Mouse (Mus musculus) MEL (cell line): ENCODE measurements at regions not wholly inside any gene's neighbourhood (a gene's known extent, or its start where the extent isn't known, plus 50 kb on each side); places are given as distances from the start of the nearest gene placed in this dataset.

ENCODE experiments used
- DNase-seq: peaks from one replicate; pipeline ENCODE4 v3.0.0; 2011; ENCODE audit warnings: low read depth, low spot score
- H3K27ac ChIP-seq: 2 replicates; pipeline ENCODE4 v1.5.1; 2012; ENCODE audit warnings: low read depth, mild to moderate bottlenecking, control low read depth, low read length, moderate library complexity; ENCODE audit not compliant: control insufficient read depth
- H3K27me3 ChIP-seq, 2 experiments: fragments of 150-350 bp in 1 of 2; sonication (generic) in 1 of 2; 2 replicates each; pipeline ENCODE4 v1.6.1; 2012; ENCODE audit warnings: low read length in 2 of 2, mild to moderate bottlenecking in 2 of 2, improper control_type of control experiment in 1 of 2, moderate library complexity in 1 of 2; ENCODE audit not compliant: insufficient read depth in 2 of 2, control insufficient read depth in 1 of 2
- H3K36me3 ChIP-seq, 2 experiments: 2 replicates each; pipeline ENCODE4 v1.6.1; 2012 to 2014; ENCODE audit warnings: low read length in 2 of 2, improper control_type of control experiment in 1 of 2, inconsistent platforms in 1 of 2, mild to moderate bottlenecking in 1 of 2; ENCODE audit not compliant: insufficient read depth in 2 of 2, control insufficient read depth in 1 of 2
- H3K4me1 ChIP-seq, 2 experiments: fragments of 150-350 bp in 1 of 2; sonication (generic) in 1 of 2; 2 replicates each; pipeline ENCODE4 v1.6.1; 2012; ENCODE audit warnings: low read length in 2 of 2, improper control_type of control experiment in 1 of 2, mild to moderate bottlenecking in 1 of 2; ENCODE audit not compliant: insufficient read depth in 2 of 2, control insufficient read depth in 1 of 2
- H3K4me3 ChIP-seq, 2 experiments: fragments of 150-350 bp in 1 of 2; sonication (generic) in 1 of 2; 2 replicates each; pipeline ENCODE4 v1.5.1; 2012; ENCODE audit warnings: low read depth in 2 of 2, low read length in 2 of 2, mild to moderate bottlenecking in 2 of 2, moderate library complexity in 2 of 2, control low read depth in 1 of 2, improper control_type of control experiment in 1 of 2; ENCODE audit not compliant: control insufficient read depth in 1 of 2, insufficient read depth in 1 of 2
- H3K79me2 ChIP-seq: 2 replicates; pipeline ENCODE4 v1.6.1; 2012; ENCODE audit warnings: mild to moderate bottlenecking, low read length, moderate library complexity; ENCODE audit not compliant: control insufficient read depth, poor library complexity, insufficient read depth
- H3K9ac ChIP-seq: 2 replicates; pipeline ENCODE4 v1.6.1; 2012; ENCODE audit warnings: low read depth, mild to moderate bottlenecking, control low read depth, low read length, moderate library complexity; ENCODE audit not compliant: control insufficient read depth, poor library complexity, severe bottlenecking
- H3K9me3 ChIP-seq: fragments of 150-350 bp; sonication (generic); replicated peaks from 2 replicates; pipeline ENCODE4 v1.6.1; 2012; ENCODE audit warnings: mild to moderate bottlenecking, low read length, improper control_type of control experiment, moderate library complexity; ENCODE audit not compliant: insufficient read depth
- CHD1 ChIP-seq: IDR thresholded peaks from 2 replicates; pipeline ENCODE4 v1.6.1; 2012; ENCODE audit warnings: low read depth, mild to moderate bottlenecking, inconsistent platforms, low read length, improper control_type of control experiment
- CHD2 ChIP-seq: IDR thresholded peaks from 2 replicates; pipeline ENCODE4 v1.6.1; 2011; ENCODE audit warnings: low read length, improper control_type of control experiment
- CTCF ChIP-seq, 3 experiments: IDR thresholded peaks in 2 of 3; conservative IDR thresholded peaks in 1 of 3; 2 replicates each; pipeline ENCODE4 v1.5.1; 2011 to 2012; ENCODE audit warnings: low read length in 3 of 3, low read depth in 2 of 3, mild to moderate bottlenecking in 2 of 3, improper control_type of control experiment in 1 of 3, inconsistent platforms in 1 of 3, mixed read lengths in 1 of 3, moderate library complexity in 1 of 3; ENCODE audit not compliant: control insufficient read depth in 1 of 3, insufficient read depth in 1 of 3, poor library complexity in 1 of 3, severe bottlenecking in 1 of 3
- EP300 ChIP-seq, 2 experiments: IDR thresholded peaks; 2 replicates each; pipeline ENCODE4 v1.6.1; 2011; ENCODE audit warnings: improper control_type of control experiment in 2 of 2, low read length in 2 of 2, low read depth in 1 of 2, mild to moderate bottlenecking in 1 of 2
- GATA1 ChIP-seq: IDR thresholded peaks from 2 replicates; pipeline ENCODE4 v1.6.1; 2011; ENCODE audit warnings: low read depth, low read length, improper control_type of control experiment
- HCFC1 ChIP-seq: IDR thresholded peaks from 2 replicates; pipeline ENCODE4 v1.6.1; 2012; ENCODE audit warnings: low read depth, mild to moderate bottlenecking, inconsistent platforms, low read length, improper control_type of control experiment, moderate library complexity
- KAT2A ChIP-seq: conservative IDR thresholded peaks from 2 replicates; pipeline ENCODE4 v1.6.1; 2012; ENCODE audit warnings: low read depth, low read length, improper control_type of control experiment, inconsistent platforms
- MAFK ChIP-seq: IDR thresholded peaks from 2 replicates; pipeline ENCODE4 v1.6.1; 2011; ENCODE audit warnings: low read depth, mild to moderate bottlenecking, low read length, improper control_type of control experiment, borderline replicate concordance
- MAX ChIP-seq: IDR thresholded peaks from 2 replicates; pipeline ENCODE4 v1.6.1; 2011; ENCODE audit warnings: low read length, improper control_type of control experiment
- MEF2A ChIP-seq: IDR thresholded peaks from 2 replicates; pipeline ENCODE4 v1.6.1; 2014; ENCODE audit warnings: low read depth, mild to moderate bottlenecking, inconsistent platforms, low read length, improper control_type of control experiment; ENCODE audit not compliant: poor library complexity, insufficient replicate concordance, severe bottlenecking; ENCODE audit errors: extremely low read depth
- MYC ChIP-seq: IDR thresholded peaks from 2 replicates; pipeline ENCODE4 v1.6.1; 2011; ENCODE audit warnings: low read depth, mild to moderate bottlenecking, low read length, improper control_type of control experiment, moderate library complexity
- NELFE ChIP-seq: IDR thresholded peaks from 2 replicates; pipeline ENCODE4 v1.6.1; 2011; ENCODE audit warnings: low read depth, low read length, improper control_type of control experiment
- NRF1 ChIP-seq: IDR thresholded peaks from 2 replicates; pipeline ENCODE4 v1.6.1; 2014; ENCODE audit warnings: low read depth, mild to moderate bottlenecking, inconsistent platforms, low read length, improper control_type of control experiment, moderate library complexity; ENCODE audit not compliant: poor library complexity, insufficient read depth, severe bottlenecking
- POLR2AphosphoS2 ChIP-seq: IDR thresholded peaks from 2 replicates; pipeline ENCODE4 v1.6.1; 2011; ENCODE audit warnings: low read length, improper control_type of control experiment
- POLR2AphosphoS5 ChIP-seq: IDR thresholded peaks from 2 replicates; pipeline ENCODE4 v1.6.1; 2012; ENCODE audit warnings: low read depth, borderline replicate concordance, mild to moderate bottlenecking, inconsistent platforms, low read length, moderate library complexity, mixed read lengths
- RAD21 ChIP-seq: IDR thresholded peaks from 2 replicates; pipeline ENCODE4 v1.6.1; 2011; ENCODE audit warnings: mild to moderate bottlenecking, low read depth, low read length, improper control_type of control experiment
- RCOR1 ChIP-seq: IDR thresholded peaks from 2 replicates; pipeline ENCODE4 v1.6.1; 2012; ENCODE audit warnings: low read depth, mild to moderate bottlenecking, inconsistent platforms, low read length, improper control_type of control experiment
- SMC3 ChIP-seq: IDR thresholded peaks from 2 replicates; pipeline ENCODE4 v1.6.1; 2011; ENCODE audit warnings: low read depth, low read length, improper control_type of control experiment
- TAL1 ChIP-seq: IDR thresholded peaks from 2 replicates; pipeline ENCODE4 v1.6.1; 2012; ENCODE audit warnings: mild to moderate bottlenecking, inconsistent platforms, low read length, moderate library complexity, mixed read lengths
- TCF12 ChIP-seq: IDR thresholded peaks from 2 replicates; pipeline ENCODE4 v1.6.1; 2014; ENCODE audit warnings: low read depth, mild to moderate bottlenecking, inconsistent platforms, low read length, improper control_type of control experiment, moderate library complexity
- UBTF ChIP-seq: IDR thresholded peaks from 2 replicates; pipeline ENCODE4 v1.6.1; 2012; ENCODE audit warnings: low read depth, mild to moderate bottlenecking, inconsistent platforms, low read length, improper control_type of control experiment, moderate library complexity, borderline replicate concordance; ENCODE audit not compliant: insufficient read depth
- ZC3H11A ChIP-seq: IDR thresholded peaks from 2 replicates; pipeline ENCODE4 v1.6.1; 2012; ENCODE audit warnings: low read depth, mild to moderate bottlenecking, inconsistent platforms, low read length, improper control_type of control experiment
- ZKSCAN1 ChIP-seq: IDR thresholded peaks from 2 replicates; pipeline ENCODE4 v1.6.1; 2012; ENCODE audit warnings: low read depth, mild to moderate bottlenecking, inconsistent platforms, low read length, improper control_type of control experiment, moderate library complexity
- ZMIZ1 ChIP-seq: IDR thresholded peaks from 2 replicates; pipeline ENCODE4 v1.6.1; 2012; ENCODE audit warnings: low read depth, mild to moderate bottlenecking, inconsistent platforms, low read length, improper control_type of control experiment, moderate library complexity
- ZNF384 ChIP-seq: IDR thresholded peaks from 2 replicates; pipeline ENCODE4 v1.6.1; 2012; ENCODE audit warnings: low read depth, mild to moderate bottlenecking, inconsistent platforms, low read length, improper control_type of control experiment

- Histone ChIP-seq H3K27ac (no peak overlapping the region), H3K4me3 (no peak overlapping the region), H3K9me3 (no peaks in the 10 kb centered on the region), H3K36me3 (no peaks in the 10 kb centered on the region), H3K79me2 (no peaks in the 10 kb centered on the region), H3K27me3 (no peaks in the 10 kb centered on the region), H3K4me1 (no peaks in the 10 kb centered on the region), H3K9ac (no peak overlapping the region)
- no peak for TF ChIP-seq ZMIZ1
- no peak for TF ChIP-seq GATA1
- TF ChIP-seq ZC3H11A, result no peak
- no peak for TF ChIP-seq MAFK
- no peak for TF ChIP-seq ZKSCAN1
- no peak for TF ChIP-seq MAX
- no peak for TF ChIP-seq CHD2
- TF ChIP-seq UBTF, result no peak
- TF ChIP-seq CHD1, result no peak
- no peak for TF ChIP-seq TAL1
- no peak for TF ChIP-seq RAD21
- no peak for TF ChIP-seq RCOR1
- no peak for DNase-seq
These were observed 205.1 kb upstream of the Sash1 start for GRCm38 (mm10) chr10:9090961-9091360.

DNA sequence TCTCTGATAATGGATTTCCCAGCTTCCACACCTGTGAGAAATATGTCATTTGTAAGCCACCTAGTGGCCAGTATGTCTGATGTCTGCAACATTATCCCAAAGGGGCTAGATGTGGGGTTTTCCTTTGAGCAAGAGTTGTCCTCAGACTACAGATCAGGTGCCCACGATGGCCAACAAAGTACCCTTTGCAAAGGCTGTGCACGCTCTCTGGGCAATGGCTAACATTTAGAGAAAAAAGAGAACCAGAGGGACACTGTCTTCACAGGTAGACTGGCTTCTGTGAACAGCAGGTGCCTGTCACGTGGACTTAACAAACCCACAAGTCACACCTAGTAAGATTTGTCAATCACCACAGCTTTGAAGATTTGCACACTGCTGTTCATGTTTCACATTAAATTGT lies 202.0 kb upstream of the Sash1 start:
- H3K9me3 ChIP-seq, result no peaks in the 10 kb centered on the region
- H3K4me1 ChIP-seq, result no peaks in the 10 kb centered on the region
- no peak for DNase-seq
- H3K79me2 ChIP-seq, result no peaks in the 10 kb centered on the region
- H3K27me3 ChIP-seq, result no peaks in the 10 kb centered on the region
- H3K4me3 ChIP-seq, result no peak overlapping the region
- no peaks in the 10 kb centered on the region for H3K36me3 ChIP-seq
- H3K9ac ChIP-seq, result no peak overlapping the region
- no peak overlapping the region for H3K27ac ChIP-seq
- TF ChIP-seq NRF1 (no peak), ZKSCAN1 (no peak), EP300 (IDR thresholded peaks at IDR 0.05; ENCODE audit: low read depth in 1 of 2, low read length in 2 of 2) (no peak), HCFC1 (no peak), RCOR1 (no peak), MEF2A (no peak), ZMIZ1 (no peak), POLR2AphosphoS5 (no peak), RAD21 (no peak), NELFE (no peak), KAT2A (no peak), SMC3 (no peak), MYC (no peak), POLR2AphosphoS2 (no peak), CTCF (IDR thresholded peaks at IDR 0.05 in 2 of 3, conservative IDR thresholded peaks at IDR 0.05 in 1 of 3; ENCODE audit: control insufficient read depth in 1 of 3, insufficient read depth in 1 of 3, low read depth in 2 of 3, low read length in 3 of 3, poor library complexity in 1 of 3, severe bottlenecking in 1 of 3) (no peak), TCF12 (no peak), CHD2 (no peak), MAX (no peak), ZNF384 (no peak)
